Mouse (Mus musculus): ENCODE measurements at regions not wholly inside any gene's neighbourhood (a gene's known extent, or its start where the extent isn't known, plus 50 kb on each side); places are given as distances from the start of the nearest gene placed in this dataset.

GRCm38 (mm10) chr5:106789136-106789535, 92.0 kb upstream of the Zfp644 start:
- no peak for TF ChIP-seq CTCF (IDR thresholded peaks at IDR 0.05)
- H3K4me2 ChIP-seq (ENCODE audit: low read depth, low read length, poor library complexity, severe bottlenecking): no peak overlapping the region
- no peaks in the 10 kb centered on the region for H3K9me3 ChIP-seq (ENCODE audit: low read length)
- no peak overlapping the region for H3K27ac ChIP-seq (ENCODE audit: low read depth, low read length)
- no peaks in the 10 kb centered on the region; the same call in 1 of the 2 replicates for H3K4me1 ChIP-seq (ENCODE audit: insufficient read depth, low read length)
- ATAC-seq (ENCODE audit: low FRiP score): peak; percentile 77
- WGBS: 37% methylated on average over 3 of the region's 3 CpGs
- H3K4me3 ChIP-seq (ENCODE audit: low read depth, low read length): no peak overlapping the region
- no peaks in the 10 kb centered on the region for H3K36me3 ChIP-seq (ENCODE audit: insufficient read depth, low read length)
- no peak overlapping the region for H3K9ac ChIP-seq (replicated peaks; ENCODE audit: low read length, poor library complexity, severe bottlenecking)
- no peaks in the 10 kb centered on the region for H3K27me3 ChIP-seq (ENCODE audit: insufficient read depth, low read length)
- peak; percentile 77 for DNase-seq (ENCODE audit: low spot score)

- Histone ChIP-seq H3K4me1 (ENCODE audit: insufficient read depth, low read length) (no peaks in the 10 kb centered on the region; the same call in 1 of the 2 replicates), H3K9me3 (ENCODE audit: low read length) (no peaks in the 10 kb centered on the region), H3K36me3 (ENCODE audit: insufficient read depth, low read length) (no peaks in the 10 kb centered on the region), H3K9ac (replicated peaks; ENCODE audit: low read length, poor library complexity, severe bottlenecking) (no peak overlapping the region), H3K4me2 (ENCODE audit: low read depth, low read length, poor library complexity, severe bottlenecking) (no peak overlapping the region), H3K27me3 (ENCODE audit: insufficient read depth, low read length) (no peaks in the 10 kb centered on the region), H3K27ac (ENCODE audit: low read depth, low read length) (no peak overlapping the region), H3K4me3 (ENCODE audit: low read depth, low read length) (no peak overlapping the region)
- TF ChIP-seq CTCF (IDR thresholded peaks at IDR 0.05): peak; percentile 52
- DNase-seq (ENCODE audit: low spot score): no peak
- no peak for ATAC-seq (ENCODE audit: low FRiP score)
- WGBS: 84% methylated on average over 2 of the region's 2 CpGs
These were observed 88.0 kb upstream of the Zfp644 start for GRCm38 (mm10) chr5:106785065-106785464.

- Histone ChIP-seq H3K36me3 (ENCODE audit: insufficient read depth, low read length) (no peaks in the 10 kb centered on the region), H3K9me3 (ENCODE audit: low read length) (no peaks in the 10 kb centered on the region), H3K4me1 (ENCODE audit: insufficient read depth, low read length) (no peaks in the 10 kb centered on the region; the same call in 1 of the 2 replicates), H3K9ac (replicated peaks; ENCODE audit: low read length, poor library complexity, severe bottlenecking) (no peak overlapping the region), H3K27me3 (ENCODE audit: insufficient read depth, low read length) (no peaks in the 10 kb centered on the region), H3K4me2 (ENCODE audit: low read depth, low read length, poor library complexity, severe bottlenecking) (peak overlapping the region; percentile 43), H3K27ac (ENCODE audit: low read depth, low read length) (no peak overlapping the region), H3K4me3 (ENCODE audit: low read depth, low read length) (no peak overlapping the region)
- no peak for DNase-seq (ENCODE audit: low spot score)
- ATAC-seq (ENCODE audit: low FRiP score): no peak
- TF ChIP-seq CTCF (IDR thresholded peaks at IDR 0.05): no peak
- WGBS: 21% methylated on average over 11 of the region's 11 CpGs
These were observed 87.0 kb upstream of the Zfp644 start for GRCm38 (mm10) chr5:106783864-106784609.

- H3K27me3 ChIP-seq (ENCODE audit: insufficient read depth, low read length): no peaks in the 10 kb centered on the region
- H3K9ac ChIP-seq (replicated peaks; ENCODE audit: low read length, poor library complexity, severe bottlenecking): no peak overlapping the region
- no peaks in the 10 kb centered on the region for H3K9me3 ChIP-seq (ENCODE audit: low read length)
- TF ChIP-seq CTCF (IDR thresholded peaks at IDR 0.05): no peak
- H3K4me3 ChIP-seq (ENCODE audit: low read depth, low read length): no peak overlapping the region
- WGBS: 94% methylated on average over 10 of the region's 10 CpGs
- H3K4me1 ChIP-seq (ENCODE audit: insufficient read depth, low read length): no peaks in the 10 kb centered on the region
- no peak overlapping the region for H3K4me2 ChIP-seq (ENCODE audit: low read depth, low read length, poor library complexity, severe bottlenecking)
- no peak overlapping the region for H3K27ac ChIP-seq (ENCODE audit: low read depth, low read length)
- H3K36me3 ChIP-seq (ENCODE audit: insufficient read depth, low read length): no peaks in the 10 kb centered on the region
- DNase-seq (ENCODE audit: low spot score) (no peak), ATAC-seq (ENCODE audit: low FRiP score) (no peak)
These were observed 83.7 kb upstream of the Zfp644 start for GRCm38 (mm10) chr5:106780749-106781148.

- Histone ChIP-seq H3K4me3 (ENCODE audit: low read depth, low read length) (no peak overlapping the region), H3K4me1 (ENCODE audit: insufficient read depth, low read length) (no peaks in the 10 kb centered on the region), H3K9me3 (ENCODE audit: low read length) (no peaks in the 10 kb centered on the region), H3K36me3 (ENCODE audit: insufficient read depth, low read length) (no peaks in the 10 kb centered on the region), H3K9ac (replicated peaks; ENCODE audit: low read length, poor library complexity, severe bottlenecking) (no peak overlapping the region), H3K27me3 (ENCODE audit: insufficient read depth, low read length) (no peaks in the 10 kb centered on the region), H3K27ac (ENCODE audit: low read depth, low read length) (no peak overlapping the region), H3K4me2 (ENCODE audit: low read depth, low read length, poor library complexity, severe bottlenecking) (no peak overlapping the region)
- whole genome bisulfite sequencing: 38% methylated on average over 8 of the region's 8 CpGs
- DNase-seq (ENCODE audit: low spot score): no peak
- no peak for TF ChIP-seq CTCF (IDR thresholded peaks at IDR 0.05)
- no peak for ATAC-seq (ENCODE audit: low FRiP score)
These were observed 81.2 kb upstream of the Zfp644 start for GRCm38 (mm10) chr5:106778176-106778781.

GRCm38 (mm10) chr5:106775010-106775693, 78.1 kb upstream of the Zfp644 start:
- Histone ChIP-seq H3K27me3 (ENCODE audit: insufficient read depth, low read length) (no peaks in the 10 kb centered on the region), H3K4me2 (ENCODE audit: low read depth, low read length, poor library complexity, severe bottlenecking) (no peak overlapping the region), H3K9me3 (ENCODE audit: low read length) (no peaks in the 10 kb centered on the region), H3K9ac (replicated peaks; ENCODE audit: low read length, poor library complexity, severe bottlenecking) (no peak overlapping the region), H3K4me1 (ENCODE audit: insufficient read depth, low read length) (no peaks in the 10 kb centered on the region), H3K36me3 (ENCODE audit: insufficient read depth, low read length) (no peaks in the 10 kb centered on the region), H3K4me3 (ENCODE audit: low read depth, low read length) (no peak overlapping the region), H3K27ac (ENCODE audit: low read depth, low read length) (no peak overlapping the region)
- TF ChIP-seq CTCF (IDR thresholded peaks at IDR 0.05): no peak
- no peak for DNase-seq (ENCODE audit: low spot score)
- WGBS: 43% methylated on average over 5 of the region's 5 CpGs
- no peak for ATAC-seq (ENCODE audit: low FRiP score)

Measured in midbrain, postnatal 0 days (tissue).